20 mouse cellular contexts compared by ENCODE assay signal in genomic region chr17:56548605-56549105, GRCm38 (mm10). TPM values are rescaled to one million over a fixed set of nuclear protein-coding genes. Genes with fewer than 3 reads are reported as not detected.
DNase-seq lines count a peak whose midpoint lies in the region; ATAC-seq lines count a peak whose summit lies in the region.
"Had no signal": no experiment of that assay in that cellular context is flagged by ENCODE, and none has a peak within 500 bp of the region (broad histone marks: within the 10 kb centered on the region; RNA-seq: fewer than 3 reads in every experiment).

No protein-coding gene starts in this region.

- intact Hi-C loops in left cerebral cortex, postnatal 10 days (cut with DNase I): no loop called here

- no peaks in the 10 kb centered on the region for H3K27me3 ChIP-seq in hindbrain, embryonic 10.5 days (ENCODE audit: insufficient read depth, poor library complexity, severe bottlenecking)
- H3K27me3 ChIP-seq in hindbrain, embryonic 14.5 days (ENCODE audit: control insufficient read depth, insufficient read depth, low read length): no peaks in the 10 kb centered on the region
- H3K27me3 ChIP-seq in neural tube, embryonic 11.5 days (ENCODE audit: control insufficient read depth, insufficient read depth, low read length): no peaks in the 10 kb centered on the region
- no peaks in the 10 kb centered on the region for H3K27me3 ChIP-seq in neural tube, embryonic 15.5 days (replicated peaks)
- no peaks in the 10 kb centered on the region for H3K27me3 ChIP-seq in hindbrain, embryonic 13.5 days
- H3K27me3 ChIP-seq: limb, embryonic 13.5 days had no signal

- WGBS in hindbrain, embryonic 10.5 days: 59% methylated on average over 4 of the region's 4 CpGs
- 13% methylated on average over 4 of the region's 4 CpGs for WGBS in hindbrain, embryonic 14.5 days
- WGBS in neural tube, embryonic 11.5 days: 50% methylated on average over 4 of the region's 4 CpGs
- 25% methylated on average over 4 of the region's 4 CpGs for WGBS in neural tube, embryonic 15.5 days
- 21% methylated on average over 4 of the region's 4 CpGs for WGBS in hindbrain, embryonic 13.5 days

- peak overlapping the region; percentile 40; the same call in 1 of the 2 replicates for H3K27ac ChIP-seq in hindbrain, embryonic 10.5 days
- no peak overlapping the region; the same call in 1 of the 2 replicates for H3K27ac ChIP-seq in hindbrain, embryonic 14.5 days
- H3K27ac ChIP-seq in neural tube, embryonic 11.5 days (ENCODE audit: low read depth, low read length): no peak overlapping the region
- H3K27ac ChIP-seq in neural tube, embryonic 15.5 days (replicated peaks): no peak overlapping the region
- peak overlapping the region; percentile 52 for H3K27ac ChIP-seq in hindbrain, embryonic 13.5 days
- H3K27ac ChIP-seq: limb, embryonic 13.5 days had no signal

- peak; percentile 6 for DNase-seq in hindbrain, embryonic 10.5 days (ENCODE audit: low spot score)
- no peak for DNase-seq in hindbrain, embryonic 14.5 days (ENCODE audit: low spot score)
- peak; percentile 11 for DNase-seq in neural tube, embryonic 11.5 days (ENCODE audit: low spot score)
- DNase-seq in left cerebral cortex, postnatal 10 days (ENCODE audit: extremely low spot score in 1 of 2, low spot score in 2 of 2): no peak
- no peak for DNase-seq in left cerebral cortex, adult 9 months (ENCODE audit: low spot score in 2 of 2)
- DNase-seq: adrenal gland, adult 8-10 months; kidney, adult 8-10 months; thymus, adult 18-20 months had no signal

- H3K4me3 ChIP-seq in hindbrain, embryonic 10.5 days: no peak overlapping the region
- H3K4me3 ChIP-seq in hindbrain, embryonic 14.5 days (replicated peaks; ENCODE audit: low read length): no peak overlapping the region
- no peak overlapping the region for H3K4me3 ChIP-seq in neural tube, embryonic 11.5 days (ENCODE audit: low read depth, low read length)
- H3K4me3 ChIP-seq in neural tube, embryonic 15.5 days (replicated peaks): no peak overlapping the region
- H3K4me3 ChIP-seq in hindbrain, embryonic 13.5 days: no peak overlapping the region
- H3K4me3 ChIP-seq: limb, embryonic 13.5 days had no signal

- no peak overlapping the region for H3K9ac ChIP-seq in hindbrain, embryonic 14.5 days
- no peak overlapping the region for H3K9ac ChIP-seq in neural tube, embryonic 11.5 days (ENCODE audit: low read length)
- H3K9ac ChIP-seq in neural tube, embryonic 15.5 days (replicated peaks): no peak overlapping the region
- H3K9ac ChIP-seq in hindbrain, embryonic 13.5 days: no peak overlapping the region
- H3K9ac ChIP-seq: limb, embryonic 13.5 days had no signal

- H3K36me3 ChIP-seq in hindbrain, embryonic 10.5 days: no peaks in the 10 kb centered on the region
- no peaks in the 10 kb centered on the region for H3K36me3 ChIP-seq in hindbrain, embryonic 14.5 days (replicated peaks; ENCODE audit: control insufficient read depth, insufficient read depth)
- H3K36me3 ChIP-seq in neural tube, embryonic 11.5 days (ENCODE audit: control insufficient read depth, insufficient read depth, low read length): no peaks in the 10 kb centered on the region; the same call in 1 of the 2 replicates
- H3K36me3 ChIP-seq in neural tube, embryonic 15.5 days: no peaks in the 10 kb centered on the region
- H3K36me3 ChIP-seq in hindbrain, embryonic 13.5 days: no peaks in the 10 kb centered on the region
- H3K36me3 ChIP-seq: limb, embryonic 13.5 days had no signal

- H3K4me2 ChIP-seq in hindbrain, embryonic 14.5 days (replicated peaks): no peak overlapping the region
- no peak overlapping the region for H3K4me2 ChIP-seq in neural tube, embryonic 11.5 days (ENCODE audit: low read depth)
- H3K4me2 ChIP-seq in neural tube, embryonic 15.5 days: no peak overlapping the region
- no peak overlapping the region for H3K4me2 ChIP-seq in hindbrain, embryonic 13.5 days
- H3K4me2 ChIP-seq: limb, embryonic 13.5 days had no signal

- no peaks in the 10 kb centered on the region for H3K9me3 ChIP-seq in hindbrain, embryonic 10.5 days
- H3K9me3 ChIP-seq in hindbrain, embryonic 14.5 days (ENCODE audit: control insufficient read depth, low read length): no peaks in the 10 kb centered on the region
- no peaks in the 10 kb centered on the region for H3K9me3 ChIP-seq in neural tube, embryonic 11.5 days (ENCODE audit: control insufficient read depth, low read length)
- H3K9me3 ChIP-seq in neural tube, embryonic 15.5 days (replicated peaks): no peaks in the 10 kb centered on the region
- no peaks in the 10 kb centered on the region for H3K9me3 ChIP-seq in hindbrain, embryonic 13.5 days
- H3K9me3 ChIP-seq: limb, embryonic 13.5 days had no signal

- ATAC-seq in hindbrain, embryonic 14.5 days (ENCODE audit: low FRiP score): no peak
- ATAC-seq in neural tube, embryonic 11.5 days (ENCODE audit: insufficient read depth, low FRiP score, low TSS enrichment): no peak
- no peak for ATAC-seq in neural tube, embryonic 15.5 days (ENCODE audit: low FRiP score)
- no peak for ATAC-seq in hindbrain, embryonic 13.5 days (ENCODE audit: low FRiP score)
- ATAC-seq: CD4-positive, CD25-positive, alpha-beta regulatory T cell, adult 4 months had no signal

- H3K4me1 ChIP-seq in hindbrain, embryonic 10.5 days (replicated peaks): peaks cover 55% of the 10 kb centered on the region
- H3K4me1 ChIP-seq in hindbrain, embryonic 14.5 days (replicated peaks; ENCODE audit: control insufficient read depth, insufficient read depth, low read length): peaks cover 35% of the 10 kb centered on the region
- H3K4me1 ChIP-seq in neural tube, embryonic 11.5 days (ENCODE audit: control insufficient read depth, insufficient read depth, low read length): peaks cover 9% of the 10 kb centered on the region; the same call in 1 of the 2 replicates
- H3K4me1 ChIP-seq in neural tube, embryonic 15.5 days: peaks cover 33% of the 10 kb centered on the region
- H3K4me1 ChIP-seq in hindbrain, embryonic 13.5 days (replicated peaks): peaks cover 52% of the 10 kb centered on the region
- H3K4me1 ChIP-seq: limb, embryonic 13.5 days had no signal

RNA-seq across cellular contexts. Expression of gene Gm20219, which starts 5.5 kb away (rescaled TPM):
- 0.30 and 0.92 TPM in 2 replicates for polyA plus RNA-seq in hindbrain, embryonic 10.5 days (2016; fragmentation: Nextera tagmentation; extraction: Ambion mirVana)
- polyA plus RNA-seq in hindbrain, embryonic 14.5 days (2014; fragmentation: Nextera tagmentation; extraction: Ambion mirVana): 0.65 and 1.3 TPM in 2 replicates
- 1.1 and 2.1 TPM in 2 replicates for polyA plus RNA-seq in neural tube, embryonic 11.5 days (2014; fragmentation: Nextera tagmentation; extraction: Ambion mirVana)
- 0.95 and 1.4 TPM in 2 replicates for polyA plus RNA-seq in neural tube, embryonic 15.5 days (2015; fragmentation: Nextera tagmentation; extraction: Ambion mirVana)
- polyA plus RNA-seq in hindbrain, embryonic 13.5 days (2015; fragmentation: Nextera tagmentation; extraction: Ambion mirVana): 1.2 and 1.8 TPM in 2 replicates
- 1 to 10 TPM in 1 of 2 experiments, under 1 TPM in 1; 0.54 to 1.3 TPM for total RNA-seq in left cerebral cortex, postnatal 10 days (2021)

RNA-seq across cellular contexts. Expression of gene Safb2, which starts 35.7 kb away (rescaled TPM):
- 83.6 and 98.7 TPM in 2 replicates for polyA plus RNA-seq in hindbrain, embryonic 10.5 days (2016; fragmentation: Nextera tagmentation; extraction: Ambion mirVana)
- 47.5 and 49.6 TPM in 2 replicates for polyA plus RNA-seq in hindbrain, embryonic 14.5 days (2014; fragmentation: Nextera tagmentation; extraction: Ambion mirVana)
- polyA plus RNA-seq in neural tube, embryonic 11.5 days (2014; fragmentation: Nextera tagmentation; extraction: Ambion mirVana): 51.6 and 56.8 TPM in 2 replicates
- polyA plus RNA-seq in neural tube, embryonic 15.5 days (2015; fragmentation: Nextera tagmentation; extraction: Ambion mirVana): 73.4 and 76.5 TPM in 2 replicates
- 76.1 and 76.2 TPM in 2 replicates for polyA plus RNA-seq in hindbrain, embryonic 13.5 days (2015; fragmentation: Nextera tagmentation; extraction: Ambion mirVana)
- total RNA-seq in left cerebral cortex, postnatal 10 days (2021): 10 to 100 TPM; 86.3 to 97.5 TPM

RNA-seq across cellular contexts. Expression of gene Safb, which starts 36.0 kb away (rescaled TPM):
- polyA plus RNA-seq in hindbrain, embryonic 10.5 days (2016; fragmentation: Nextera tagmentation; extraction: Ambion mirVana): 119 and 146 TPM in 2 replicates
- 75.7 and 75.8 TPM in 2 replicates for polyA plus RNA-seq in hindbrain, embryonic 14.5 days (2014; fragmentation: Nextera tagmentation; extraction: Ambion mirVana)
- 114 and 120 TPM in 2 replicates for polyA plus RNA-seq in neural tube, embryonic 11.5 days (2014; fragmentation: Nextera tagmentation; extraction: Ambion mirVana)
- 95.9 and 103 TPM in 2 replicates for polyA plus RNA-seq in neural tube, embryonic 15.5 days (2015; fragmentation: Nextera tagmentation; extraction: Ambion mirVana)
- 105 and 113 TPM in 2 replicates for polyA plus RNA-seq in hindbrain, embryonic 13.5 days (2015; fragmentation: Nextera tagmentation; extraction: Ambion mirVana)
- total RNA-seq in left cerebral cortex, postnatal 10 days (2021): 100 to 1,000 TPM; 126 to 141 TPM

RNA-seq across cellular contexts. Expression of gene Znrf4, which starts 36.4 kb away (rescaled TPM):
- polyA plus RNA-seq in hindbrain, embryonic 10.5 days (2016; fragmentation: Nextera tagmentation; extraction: Ambion mirVana): not detected in 2 replicates
- not detected in 2 replicates for polyA plus RNA-seq in hindbrain, embryonic 14.5 days (2014; fragmentation: Nextera tagmentation; extraction: Ambion mirVana)
- not detected in 2 replicates for polyA plus RNA-seq in neural tube, embryonic 11.5 days (2014; fragmentation: Nextera tagmentation; extraction: Ambion mirVana)
- not detected in 2 replicates for polyA plus RNA-seq in neural tube, embryonic 15.5 days (2015; fragmentation: Nextera tagmentation; extraction: Ambion mirVana)
- not detected in 2 replicates for polyA plus RNA-seq in hindbrain, embryonic 13.5 days (2015; fragmentation: Nextera tagmentation; extraction: Ambion mirVana)
- total RNA-seq in left cerebral cortex, postnatal 10 days (2021): not detected
- total RNA-seq: adrenal gland, adult 8-10 months; gastrocnemius, adult 18-20 months; granulocyte monocyte progenitor cell, adult 5-6 weeks; left cerebral cortex, adult 18-20 months; MEL had no signal
- polyA plus RNA-seq: CD4-positive, CD25-positive, alpha-beta regulatory T cell, adult 4 months; embryonic facial prominence, embryonic 11.5 days; heart, postnatal 0 days; large intestine, adult 2 months; limb, embryonic 13.5 days; urinary bladder, adult 2 months had no signal

Comparison
In these comparisons a context has a peak if more than half of its experiments do, and no peak if none do; other contexts are left out.
1. DNase-seq: peak in hindbrain, embryonic 10.5 days (single experiment) and neural tube, embryonic 11.5 days (single experiment); none in hindbrain, embryonic 14.5 days (single experiment), left cerebral cortex, postnatal 10 days (0 of 2) and left cerebral cortex, adult 9 months (0 of 2).
2. H3K27ac ChIP-seq: peak in hindbrain, embryonic 10.5 days (single experiment) and hindbrain, embryonic 13.5 days (single experiment); none in hindbrain, embryonic 14.5 days (single experiment), neural tube, embryonic 11.5 days (single experiment) and neural tube, embryonic 15.5 days (single experiment).